Mouse (Mus musculus): ENCODE measurements around the gene Sgms1. TPM values are rescaled to one million over a fixed set of nuclear protein-coding genes. Genes with fewer than 3 reads are reported as not detected.

Sgms1 gene
- polyA plus RNA-seq, 2 experiments = 20.8 to 36.8 TPM

- Histone ChIP-seq H3K27ac (replicated peaks; ENCODE audit: low read depth, low read length) (no peak overlapping the region), H3K27me3 (ENCODE audit: control insufficient read depth, insufficient read depth, low read length) (no peaks in the 10 kb centered on the region), H3K4me1 (ENCODE audit: control insufficient read depth, insufficient read depth, low read length) (peaks cover 13% of the 10 kb centered on the region), H3K9ac (ENCODE audit: low read depth, low read length, severe bottlenecking) (no peak overlapping the region), H3K4me2 (replicated peaks; ENCODE audit: low read depth, low read length, severe bottlenecking) (no peak overlapping the region), H3K36me3 (ENCODE audit: control insufficient read depth, insufficient read depth, low read length) (no peaks in the 10 kb centered on the region), H3K9me3 (ENCODE audit: control insufficient read depth, low read length) (no peaks in the 10 kb centered on the region), H3K4me3 (replicated peaks; ENCODE audit: low read length) (no peak overlapping the region)
- ATAC-seq (ENCODE audit: low FRiP score, low read depth) = no peak
- WGBS = 43% methylated on average over 5 of the region's 5 CpGs
- TF ChIP-seq POLR2A (IDR thresholded peaks at IDR 0.05; ENCODE audit: borderline replicate concordance, extremely low read depth, insufficient read depth, insufficient read length) = no peak
- no peak for DNase-seq (ENCODE audit: low spot score)
These were observed 151.8 kb downstream of the Sgms1 start for GRCm38 (mm10) chr19:32237685-32238084.

- DNase-seq (ENCODE audit: low spot score) (no peak), ATAC-seq (ENCODE audit: low FRiP score, low read depth) (no peak)
- Histone ChIP-seq H3K9me3 (ENCODE audit: control insufficient read depth, low read length) (no peaks in the 10 kb centered on the region), H3K27me3 (ENCODE audit: control insufficient read depth, insufficient read depth, low read length) (no peaks in the 10 kb centered on the region), H3K36me3 (ENCODE audit: control insufficient read depth, insufficient read depth, low read length) (no peaks in the 10 kb centered on the region), H3K4me2 (replicated peaks; ENCODE audit: low read depth, low read length, severe bottlenecking) (no peak overlapping the region), H3K27ac (replicated peaks; ENCODE audit: low read depth, low read length) (no peak overlapping the region), H3K4me3 (replicated peaks; ENCODE audit: low read length) (no peak overlapping the region), H3K4me1 (ENCODE audit: control insufficient read depth, insufficient read depth, low read length) (peaks cover 13% of the 10 kb centered on the region), H3K9ac (ENCODE audit: low read depth, low read length, severe bottlenecking) (no peak overlapping the region)
- 90% methylated on average over 3 of the region's 3 CpGs for WGBS
- TF ChIP-seq POLR2A (IDR thresholded peaks at IDR 0.05; ENCODE audit: borderline replicate concordance, extremely low read depth, insufficient read depth, insufficient read length) = no peak
These were observed 152.3 kb downstream of the Sgms1 start for GRCm38 (mm10) chr19:32237173-32237583.

GRCm38 (mm10) chr19:32234717-32235434 lies 154.6 kb downstream of the Sgms1 start:
- 29% methylated on average over 6 of the region's 6 CpGs for WGBS
- no peak overlapping the region for H3K4me2 ChIP-seq (replicated peaks; ENCODE audit: low read depth, low read length, severe bottlenecking)
- H3K9ac ChIP-seq (ENCODE audit: low read depth, low read length, severe bottlenecking) = no peak overlapping the region
- H3K27ac ChIP-seq (replicated peaks; ENCODE audit: low read depth, low read length) = no peak overlapping the region
- H3K9me3 ChIP-seq (ENCODE audit: control insufficient read depth, low read length) = no peaks in the 10 kb centered on the region
- DNase-seq (ENCODE audit: low spot score) (peak; percentile 17), ATAC-seq (ENCODE audit: low FRiP score, low read depth) (no peak)
- no peak for TF ChIP-seq POLR2A (IDR thresholded peaks at IDR 0.05; ENCODE audit: borderline replicate concordance, extremely low read depth, insufficient read depth, insufficient read length)
- H3K36me3 ChIP-seq (ENCODE audit: control insufficient read depth, insufficient read depth, low read length) = no peaks in the 10 kb centered on the region
- no peak overlapping the region for H3K4me3 ChIP-seq (replicated peaks; ENCODE audit: low read length)
- peaks cover 22% of the 10 kb centered on the region for H3K4me1 ChIP-seq (ENCODE audit: control insufficient read depth, insufficient read depth, low read length)
- H3K27me3 ChIP-seq (ENCODE audit: control insufficient read depth, insufficient read depth, low read length) = no peaks in the 10 kb centered on the region

DNA sequence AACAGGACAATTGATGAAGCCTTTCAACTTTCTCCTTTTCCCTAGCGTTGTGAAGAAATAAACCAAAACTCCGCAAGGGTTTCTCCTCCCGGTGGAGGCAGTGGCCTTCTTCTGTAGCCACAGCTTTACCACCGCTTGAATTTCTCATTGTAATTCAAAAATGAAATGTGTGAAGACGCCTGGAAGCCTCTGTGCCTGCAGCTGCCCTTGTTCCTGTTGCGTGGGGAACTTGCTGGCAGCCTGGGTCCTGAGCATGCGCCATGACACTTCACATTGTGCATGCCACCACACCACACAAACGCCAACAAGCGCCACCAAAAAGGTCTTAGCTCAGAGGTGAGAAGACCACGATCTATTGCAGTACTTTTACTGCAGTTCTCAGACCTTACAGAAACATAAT lies 158.2 kb downstream of the Sgms1 start:
- DNase-seq (ENCODE audit: low spot score) (no peak), ATAC-seq (ENCODE audit: low FRiP score, low read depth) (no peak)
- 0 out of 2 replicates have a peak overlapping the region, but pooled peaks have one; percentile 26 for H3K27ac ChIP-seq (replicated peaks; ENCODE audit: low read depth, low read length)
- WGBS = 66% methylated on average over 10 of the region's 10 CpGs
- H3K4me3 ChIP-seq (replicated peaks; ENCODE audit: low read length) = no peak overlapping the region
- H3K4me1 ChIP-seq (ENCODE audit: control insufficient read depth, insufficient read depth, low read length) = peaks cover 22% of the 10 kb centered on the region
- no peak overlapping the region for H3K4me2 ChIP-seq (replicated peaks; ENCODE audit: low read depth, low read length, severe bottlenecking)
- H3K9ac ChIP-seq (ENCODE audit: low read depth, low read length, severe bottlenecking) = no peak overlapping the region
- no peaks in the 10 kb centered on the region for H3K9me3 ChIP-seq (ENCODE audit: control insufficient read depth, low read length)
- H3K36me3 ChIP-seq (ENCODE audit: control insufficient read depth, insufficient read depth, low read length) = no peaks in the 10 kb centered on the region
- H3K27me3 ChIP-seq (ENCODE audit: control insufficient read depth, insufficient read depth, low read length) = no peaks in the 10 kb centered on the region
- no peak for TF ChIP-seq POLR2A (IDR thresholded peaks at IDR 0.05; ENCODE audit: borderline replicate concordance, extremely low read depth, insufficient read depth, insufficient read length)

- no peak overlapping the region for H3K4me2 ChIP-seq (replicated peaks; ENCODE audit: low read depth, low read length, severe bottlenecking)
- no peak for ATAC-seq (ENCODE audit: low FRiP score, low read depth)
- H3K27me3 ChIP-seq (ENCODE audit: control insufficient read depth, insufficient read depth, low read length) = no peaks in the 10 kb centered on the region
- DNase-seq (ENCODE audit: low spot score) = peak; percentile 57
- no peak for TF ChIP-seq POLR2A (IDR thresholded peaks at IDR 0.05; ENCODE audit: borderline replicate concordance, extremely low read depth, insufficient read depth, insufficient read length)
- WGBS = 34% methylated on average over 5 of the region's 5 CpGs
- peaks cover 22% of the 10 kb centered on the region for H3K4me1 ChIP-seq (ENCODE audit: control insufficient read depth, insufficient read depth, low read length)
- no peak overlapping the region for H3K4me3 ChIP-seq (replicated peaks; ENCODE audit: low read length)
- H3K9me3 ChIP-seq (ENCODE audit: control insufficient read depth, low read length) = no peaks in the 10 kb centered on the region
- no peak overlapping the region for H3K9ac ChIP-seq (ENCODE audit: low read depth, low read length, severe bottlenecking)
- no peaks in the 10 kb centered on the region for H3K36me3 ChIP-seq (ENCODE audit: control insufficient read depth, insufficient read depth, low read length)
- H3K27ac ChIP-seq (replicated peaks; ENCODE audit: low read depth, low read length) = 0 out of 2 replicates have a peak overlapping the region, but pooled peaks have one; percentile 26
These were observed 158.7 kb downstream of the Sgms1 start for GRCm38 (mm10) chr19:32230798-32231197.
